ENCODE assay signal across 8 mouse cellular contexts in genomic region chr1:78216509-78217141, GRCm38 (mm10). TPM values are rescaled to one million over a fixed set of nuclear protein-coding genes. Genes with fewer than 3 reads are reported as not detected.
DNase-seq lines count a peak whose midpoint lies in the region; ATAC-seq and TF ChIP-seq lines count a peak whose summit lies in the region.

No protein-coding gene starts in this region.

- H3K4me2 ChIP-seq in kidney, postnatal 0 days (ENCODE audit: low read length): peak overlapping the region; percentile 96
- peak overlapping the region; percentile 89 for H3K4me2 ChIP-seq in midbrain, embryonic 14.5 days (ENCODE audit: low read length)

- no peak overlapping the region for H3K27ac ChIP-seq in kidney, postnatal 0 days
- no peak overlapping the region; the same call in 1 of the 2 replicates for H3K27ac ChIP-seq in midbrain, embryonic 14.5 days (replicated peaks; ENCODE audit: low read depth, low read length)

- no peaks in the 10 kb centered on the region for H3K9me3 ChIP-seq in kidney, postnatal 0 days (replicated peaks; ENCODE audit: low read length)
- no peaks in the 10 kb centered on the region for H3K9me3 ChIP-seq in midbrain, embryonic 14.5 days (ENCODE audit: control insufficient read depth, low read length)

- peak overlapping the region; percentile 47 for H3K4me3 ChIP-seq in kidney, postnatal 0 days (replicated peaks; ENCODE audit: low read depth, low read length)
- H3K4me3 ChIP-seq in midbrain, embryonic 14.5 days (replicated peaks; ENCODE audit: low read depth, low read length): peak overlapping the region; percentile 61

- WGBS in kidney, postnatal 0 days: 1% methylated on average over 62 of the region's 79 CpGs
- WGBS in midbrain, embryonic 14.5 days: under 1% methylated on average over 79 of the region's 79 CpGs

- peaks cover 82% of the 10 kb centered on the region for H3K27me3 ChIP-seq in kidney, postnatal 0 days (ENCODE audit: insufficient read depth, low read length)
- H3K27me3 ChIP-seq in midbrain, embryonic 14.5 days (ENCODE audit: control insufficient read depth, insufficient read depth, low read length): peaks cover 69% of the 10 kb centered on the region

- H3K9ac ChIP-seq in kidney, postnatal 0 days (ENCODE audit: low read depth, low read length): peak overlapping the region; percentile 43
- peak overlapping the region; percentile 57 for H3K9ac ChIP-seq in midbrain, embryonic 14.5 days (replicated peaks; ENCODE audit: low read length)

- no peaks in the 10 kb centered on the region for H3K36me3 ChIP-seq in kidney, postnatal 0 days (ENCODE audit: insufficient read depth, low read length)
- H3K36me3 ChIP-seq in midbrain, embryonic 14.5 days (ENCODE audit: control insufficient read depth, insufficient read depth, low read length): no peaks in the 10 kb centered on the region

- no peak for TF ChIP-seq CTCF in kidney, postnatal 0 days (IDR thresholded peaks at IDR 0.05; ENCODE audit: low read depth)

- no peak for ATAC-seq in kidney, postnatal 0 days (replicated peaks; ENCODE audit: low FRiP score, low read depth)
- ATAC-seq in midbrain, embryonic 14.5 days (ENCODE audit: low FRiP score, low TSS enrichment): peak; percentile 71
- no peak for ATAC-seq in cerebellum, adult (ENCODE audit: insufficient number of reproducible peaks, low FRiP score, low TSS enrichment)

- H3K4me1 ChIP-seq in kidney, postnatal 0 days (replicated peaks; ENCODE audit: insufficient read depth, low read length): peaks cover 6% of the 10 kb centered on the region; the same call in 1 of the 2 replicates
- H3K4me1 ChIP-seq in midbrain, embryonic 14.5 days (ENCODE audit: control insufficient read depth, insufficient read depth, low read length): peaks cover 20% of the 10 kb centered on the region

- DNase-seq in kidney, postnatal 0 days (ENCODE audit: low spot score): no peak
- DNase-seq in kidney, adult 9 months: no peak
- peak; percentile 52 for DNase-seq in embryo, embryonic 10 days (ENCODE audit: low spot score)
- peak; percentile 14 for DNase-seq in heart, postnatal 4 days
- DNase-seq in midbrain, embryonic 14.5 days: peak; percentile 83
- no peak for DNase-seq in frontal cortex, postnatal 25 days (ENCODE audit: low spot score in 2 of 2)
- DNase-seq in layer of hippocampus, postnatal 36 days: no peak

RNA-seq across cellular contexts. Expression of gene Pax3, which starts 19.7 kb away (rescaled TPM):
- polyA plus RNA-seq in kidney, postnatal 0 days (2015; fragmentation: Nextera tagmentation; extraction: Ambion mirVana): not detected in 2 replicates
- total RNA-seq in heart, postnatal 4 days (2021): under 1 TPM in 1 of 2 experiments, not detected in 1; 0.11 TPM
- polyA plus RNA-seq in midbrain, embryonic 14.5 days (2014; fragmentation: Nextera tagmentation; extraction: Ambion mirVana): 16.0 and 23.6 TPM in 2 replicates
- total RNA-seq in layer of hippocampus, postnatal 36 days (2021): not detected

Comparison
In these comparisons a context has a peak if more than half of its experiments do, and no peak if none do; other contexts are left out.
1. DNase-seq: peak in embryo, embryonic 10 days (single experiment), heart, postnatal 4 days (single experiment) and midbrain, embryonic 14.5 days (single experiment); none in kidney, postnatal 0 days (single experiment), kidney, adult 9 months (single experiment), frontal cortex, postnatal 25 days (0 of 2) and layer of hippocampus, postnatal 36 days (0 of 2).